Mouse (Mus musculus): ENCODE data around the gene Zar1l. TPM values are rescaled to one million over a fixed set of nuclear protein-coding genes. Genes with fewer than 3 reads are reported as not detected.

Zar1l gene
- not detected in 2 replicates for polyA plus RNA-seq (2012; rRNA removed)

- no peak for DNase-seq
- no peaks in the 10 kb centered on the region; the same call in 1 of the 2 replicates for H3K4me1 ChIP-seq (ENCODE audit: control insufficient read depth, insufficient read depth, low read length)
- H3K4me3 ChIP-seq (replicated peaks; ENCODE audit: extremely low read depth, low read depth, low read length) = no peak within 1 kb of the TSS
- TF ChIP-seq CTCF (IDR thresholded peaks at IDR 0.05; ENCODE audit: insufficient read depth, low read length) (no peak), POLR2A (IDR thresholded peaks at IDR 0.05; ENCODE audit: borderline replicate concordance, extremely low read depth, low read depth, low read length) (no peak)
- WGBS = 61% methylated on average over 4 of the region's 4 CpGs
Measured at GRCm38 (mm10) chr5:150518064-150518463, at the start of gene Zar1l. TSS of gene Zar1l (minus strand) at chr5:150518164.

DNA sequence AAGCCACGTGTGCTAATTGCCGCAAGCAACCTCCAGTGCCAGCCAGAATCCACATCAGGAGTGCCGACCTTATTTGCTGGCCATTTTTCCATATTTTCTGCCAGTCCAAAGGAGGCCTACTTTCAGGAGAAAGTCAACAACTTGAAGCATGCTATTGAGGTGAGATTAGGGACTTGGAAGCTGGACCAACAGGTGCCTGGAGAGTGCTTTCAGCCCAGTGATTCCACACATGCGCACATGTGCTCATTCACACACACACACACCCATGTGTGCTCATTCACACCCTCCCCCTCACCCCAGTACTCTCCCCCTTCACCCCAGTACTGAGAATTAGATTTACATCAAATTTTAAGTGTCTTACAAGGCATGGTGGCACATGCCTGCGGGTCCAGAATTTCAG, 49.0 kb upstream of the Zar1l start:
- TF ChIP-seq POLR2A (IDR thresholded peaks at IDR 0.05; ENCODE audit: borderline replicate concordance, extremely low read depth, low read depth, low read length) (no peak), CTCF (IDR thresholded peaks at IDR 0.05; ENCODE audit: insufficient read depth, low read length) (no peak)
- peak; percentile 23 for DNase-seq
- no peak overlapping the region for H3K4me3 ChIP-seq (replicated peaks; ENCODE audit: extremely low read depth, low read depth, low read length)
- no peaks in the 10 kb centered on the region for H3K4me1 ChIP-seq (ENCODE audit: control insufficient read depth, insufficient read depth, low read length)
- WGBS = 78% methylated on average over 5 of the region's 5 CpGs

DNA sequence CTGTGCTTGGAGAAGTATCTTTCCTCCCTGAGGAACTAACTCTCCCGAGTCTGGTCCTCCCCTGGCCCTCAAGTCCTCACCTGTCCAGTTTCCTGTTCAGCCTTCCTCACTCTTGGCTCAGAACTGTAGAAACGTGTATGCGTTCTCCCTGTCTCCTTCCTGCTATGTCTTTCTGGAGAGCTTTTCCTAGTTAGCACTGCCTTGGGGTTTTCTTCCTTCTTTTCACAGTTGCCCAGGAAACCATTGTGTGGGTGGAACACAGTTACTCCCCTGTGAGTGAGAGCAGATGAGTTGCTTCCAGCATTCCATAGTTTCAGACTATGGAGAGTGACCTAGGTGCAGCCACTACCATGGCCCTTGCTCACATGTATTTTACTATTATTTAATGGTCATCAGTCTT, 48.3 kb upstream of the Zar1l start:
- no peaks in the 10 kb centered on the region for H3K4me1 ChIP-seq (ENCODE audit: control insufficient read depth, insufficient read depth, low read length)
- H3K4me3 ChIP-seq (replicated peaks; ENCODE audit: extremely low read depth, low read depth, low read length) = no peak overlapping the region
- no peak for DNase-seq
- WGBS = 41% methylated on average over 3 of the region's 3 CpGs
- TF ChIP-seq POLR2A (IDR thresholded peaks at IDR 0.05; ENCODE audit: borderline replicate concordance, extremely low read depth, low read depth, low read length) = no peak
- no peak for TF ChIP-seq CTCF (IDR thresholded peaks at IDR 0.05; ENCODE audit: insufficient read depth, low read length)

DNA sequence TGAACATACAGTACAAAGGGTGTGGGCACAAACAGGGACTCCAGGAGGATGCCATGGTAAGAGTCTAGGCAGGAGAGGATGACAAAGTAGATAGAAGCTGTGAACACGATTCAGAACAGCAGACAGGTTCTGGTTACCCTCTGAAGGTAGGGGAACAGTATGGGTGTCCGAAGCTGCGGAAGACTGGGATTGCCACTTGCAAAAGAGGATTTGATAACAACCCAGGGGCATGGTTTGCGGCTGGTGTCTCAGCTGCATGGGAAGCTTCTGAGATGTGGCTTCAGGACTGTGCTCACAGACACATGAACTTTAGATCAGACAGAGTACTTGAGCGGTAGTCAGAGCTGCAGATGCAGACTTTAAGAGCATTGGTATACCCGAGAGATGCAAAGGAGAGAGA, 46.5 kb upstream of the Zar1l start:
- Histone ChIP-seq H3K4me1 (ENCODE audit: control insufficient read depth, insufficient read depth, low read length) (no peaks in the 10 kb centered on the region), H3K4me3 (replicated peaks; ENCODE audit: extremely low read depth, low read depth, low read length) (no peak overlapping the region)
- DNase-seq = no peak
- WGBS = 93% methylated on average over 6 of the region's 6 CpGs
- no peak for TF ChIP-seq CTCF (IDR thresholded peaks at IDR 0.05; ENCODE audit: insufficient read depth, low read length)
- TF ChIP-seq POLR2A (IDR thresholded peaks at IDR 0.05; ENCODE audit: borderline replicate concordance, extremely low read depth, low read depth, low read length) = no peak

DNA sequence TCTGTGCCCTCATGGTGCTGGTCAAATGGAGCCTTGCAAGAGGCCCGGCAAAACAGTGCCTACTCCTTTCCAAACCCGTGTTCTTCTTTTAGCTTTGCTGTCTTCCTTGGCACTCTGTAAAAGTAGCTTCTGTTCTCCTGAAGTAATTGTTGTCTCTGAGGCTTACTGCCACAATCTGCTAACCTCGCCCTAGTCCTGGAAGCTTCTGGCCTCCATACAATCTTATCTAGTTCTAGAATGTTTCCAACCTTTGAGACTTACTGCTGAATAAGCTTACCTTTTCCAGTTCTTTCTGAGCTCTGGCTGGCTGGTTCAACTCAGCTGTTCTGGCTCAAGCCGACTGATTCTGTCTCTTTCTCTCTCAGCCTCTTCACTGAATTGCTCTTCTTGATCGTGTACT, 43.8 kb upstream of the Zar1l start:
- TF ChIP-seq POLR2A (IDR thresholded peaks at IDR 0.05; ENCODE audit: borderline replicate concordance, extremely low read depth, low read depth, low read length) (no peak), CTCF (IDR thresholded peaks at IDR 0.05; ENCODE audit: insufficient read depth, low read length) (no peak)
- Histone ChIP-seq H3K4me3 (replicated peaks; ENCODE audit: extremely low read depth, low read depth, low read length) (no peak overlapping the region), H3K4me1 (ENCODE audit: control insufficient read depth, insufficient read depth, low read length) (no peaks in the 10 kb centered on the region)
- DNase-seq = no peak
- WGBS = 85% methylated on average over 5 of the region's 5 CpGs

- no peak for DNase-seq
Measured at GRCm38 (mm10) chr5:150561376-150561775, 43.4 kb upstream of the Zar1l start.

DNA sequence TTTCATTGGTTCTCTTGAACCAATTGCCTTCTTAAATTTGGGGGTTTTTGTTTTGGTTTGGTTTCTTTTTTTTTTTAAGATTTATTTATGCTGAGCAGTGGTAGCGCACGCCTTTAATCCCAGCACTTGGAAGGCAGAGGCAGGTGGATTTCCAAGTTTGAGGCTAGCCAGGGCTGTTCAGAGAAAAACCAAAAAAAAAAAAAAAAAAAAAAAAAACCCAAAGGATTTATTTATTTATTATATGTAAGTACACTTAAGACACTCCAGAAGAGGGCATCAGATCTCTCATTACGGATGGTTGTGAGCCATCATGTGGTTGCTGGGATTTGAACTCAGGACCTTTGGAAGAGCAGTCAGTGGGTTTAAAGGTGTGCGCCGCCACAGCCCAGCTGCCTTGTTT, 42.9 kb upstream of the Zar1l start:
- WGBS = 93% methylated on average over 5 of the region's 5 CpGs
- TF ChIP-seq CTCF (IDR thresholded peaks at IDR 0.05; ENCODE audit: insufficient read depth, low read length) (no peak), POLR2A (IDR thresholded peaks at IDR 0.05; ENCODE audit: borderline replicate concordance, extremely low read depth, low read depth, low read length) (no peak)
- no peaks in the 10 kb centered on the region for H3K4me1 ChIP-seq (ENCODE audit: control insufficient read depth, insufficient read depth, low read length)
- no peak overlapping the region for H3K4me3 ChIP-seq (replicated peaks; ENCODE audit: extremely low read depth, low read depth, low read length)
- DNase-seq = no peak

More at GRCm38 (mm10) chr5:150561376-150561775, 43.4 kb upstream of the Zar1l start:
- Histone ChIP-seq H3K4me3 (replicated peaks; ENCODE audit: extremely low read depth, low read depth, low read length) (no peak overlapping the region), H3K4me1 (ENCODE audit: control insufficient read depth, insufficient read depth, low read length) (no peaks in the 10 kb centered on the region)
- TF ChIP-seq CTCF (IDR thresholded peaks at IDR 0.05; ENCODE audit: insufficient read depth, low read length) = no peak

- TF ChIP-seq CTCF (IDR thresholded peaks at IDR 0.05; ENCODE audit: insufficient read depth, low read length) = no peak
- no peak for TF ChIP-seq POLR2A (IDR thresholded peaks at IDR 0.05; ENCODE audit: borderline replicate concordance, extremely low read depth, low read depth, low read length)
- DNase-seq = no peak
- Histone ChIP-seq H3K4me3 (replicated peaks; ENCODE audit: extremely low read depth, low read depth, low read length) (no peak overlapping the region), H3K4me1 (ENCODE audit: control insufficient read depth, insufficient read depth, low read length) (no peaks in the 10 kb centered on the region)
- WGBS = 94% methylated on average over 6 of the region's 6 CpGs
Measured at GRCm38 (mm10) chr5:150559519-150560103, 41.6 kb upstream of the Zar1l start.

- no peak for DNase-seq
- TF ChIP-seq POLR2A (IDR thresholded peaks at IDR 0.05; ENCODE audit: borderline replicate concordance, extremely low read depth, low read depth, low read length) (no peak), CTCF (IDR thresholded peaks at IDR 0.05; ENCODE audit: insufficient read depth, low read length) (no peak)
- 63% methylated on average over 3 of the region's 3 CpGs for WGBS
- Histone ChIP-seq H3K4me3 (replicated peaks; ENCODE audit: extremely low read depth, low read depth, low read length) (no peak overlapping the region), H3K4me1 (ENCODE audit: control insufficient read depth, insufficient read depth, low read length) (no peaks in the 10 kb centered on the region)
Measured at GRCm38 (mm10) chr5:150551637-150552036, 33.7 kb upstream of the Zar1l start.

GRCm38 (mm10) chr5:150543184-150543583, 25.2 kb upstream of the Zar1l start:
- 78% methylated on average over 2 of the region's 2 CpGs for WGBS
- H3K4me3 ChIP-seq (replicated peaks; ENCODE audit: extremely low read depth, low read depth, low read length) = no peak overlapping the region
- H3K4me1 ChIP-seq (ENCODE audit: control insufficient read depth, insufficient read depth, low read length) = no peaks in the 10 kb centered on the region
- no peak for TF ChIP-seq CTCF (IDR thresholded peaks at IDR 0.05; ENCODE audit: insufficient read depth, low read length)
- no peak for TF ChIP-seq POLR2A (IDR thresholded peaks at IDR 0.05; ENCODE audit: borderline replicate concordance, extremely low read depth, low read depth, low read length)
- DNase-seq = no peak
